Mouse (Mus musculus): ENCODE results near the gene Olfr93. TPM values are rescaled to one million over a fixed set of nuclear protein-coding genes. Genes with fewer than 3 reads are reported as not detected.
"Not testable (repeated sequence)": the region's sequence is repeated elsewhere in the genome, so short reads cannot be mapped to it uniquely, and the experiment has no call there.

The Olfr93 gene
- not detected in 2 replicates for polyA plus RNA-seq (2015; fragmentation: Nextera tagmentation; extraction: Ambion mirVana)

DNA sequence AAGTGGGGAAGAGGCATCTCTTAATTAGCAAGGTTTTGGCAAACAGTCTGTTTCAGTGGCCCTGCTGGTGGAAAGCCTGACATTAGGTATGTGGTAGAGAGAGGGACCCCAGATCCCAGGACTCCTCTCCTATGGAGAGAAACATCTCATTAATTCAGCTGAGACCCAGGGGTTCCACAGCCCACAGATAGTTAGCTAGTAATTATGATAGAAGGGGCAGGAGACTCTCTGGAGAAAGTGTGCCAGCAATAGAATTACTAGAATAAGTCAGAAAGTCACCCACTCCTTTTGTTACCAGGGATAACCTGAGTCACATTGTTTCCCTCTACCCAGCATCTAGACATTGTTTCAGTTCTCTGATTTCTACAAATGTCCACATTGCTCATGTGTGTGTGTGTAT is at the start of gene Olfr93:
Olfr93 (minus strand) TSS at position 101 of the 400 bp plus-strand sequence.
- no peak for ATAC-seq (ENCODE audit: insufficient read depth, low FRiP score, low read depth)
- H3K27me3 ChIP-seq (replicated peaks) = no peaks in the 10 kb centered on the region
- no peak within 1 kb of the TSS for H3K4me3 ChIP-seq (replicated peaks)
- H3K4me2 ChIP-seq = no peak within 1 kb of the TSS
- H3K36me3 ChIP-seq = no peaks in the 10 kb centered on the region
- no peaks in the 10 kb centered on the region for H3K4me1 ChIP-seq
- no peaks in the 10 kb centered on the region for H3K9me3 ChIP-seq
- H3K27ac ChIP-seq = no peak within 1 kb of the TSS
- no peak within 1 kb of the TSS for H3K9ac ChIP-seq

- no peak overlapping the region for H3K9ac ChIP-seq
- H3K4me2 ChIP-seq = no peak overlapping the region
- no peak for ATAC-seq (ENCODE audit: insufficient read depth, low FRiP score, low read depth)
- no peak overlapping the region for H3K4me3 ChIP-seq (replicated peaks)
- no peaks in the 10 kb centered on the region for H3K9me3 ChIP-seq
- no peaks in the 10 kb centered on the region for H3K36me3 ChIP-seq
- H3K4me1 ChIP-seq = no peaks in the 10 kb centered on the region
- WGBS = 25% methylated on average over 3 of the region's 3 CpGs
- H3K27ac ChIP-seq = no peak overlapping the region
- no peaks in the 10 kb centered on the region for H3K27me3 ChIP-seq (replicated peaks)
Measured at GRCm38 (mm10) chr17:37203917-37204236, 42.6 kb upstream of the Olfr93 start.

DNA sequence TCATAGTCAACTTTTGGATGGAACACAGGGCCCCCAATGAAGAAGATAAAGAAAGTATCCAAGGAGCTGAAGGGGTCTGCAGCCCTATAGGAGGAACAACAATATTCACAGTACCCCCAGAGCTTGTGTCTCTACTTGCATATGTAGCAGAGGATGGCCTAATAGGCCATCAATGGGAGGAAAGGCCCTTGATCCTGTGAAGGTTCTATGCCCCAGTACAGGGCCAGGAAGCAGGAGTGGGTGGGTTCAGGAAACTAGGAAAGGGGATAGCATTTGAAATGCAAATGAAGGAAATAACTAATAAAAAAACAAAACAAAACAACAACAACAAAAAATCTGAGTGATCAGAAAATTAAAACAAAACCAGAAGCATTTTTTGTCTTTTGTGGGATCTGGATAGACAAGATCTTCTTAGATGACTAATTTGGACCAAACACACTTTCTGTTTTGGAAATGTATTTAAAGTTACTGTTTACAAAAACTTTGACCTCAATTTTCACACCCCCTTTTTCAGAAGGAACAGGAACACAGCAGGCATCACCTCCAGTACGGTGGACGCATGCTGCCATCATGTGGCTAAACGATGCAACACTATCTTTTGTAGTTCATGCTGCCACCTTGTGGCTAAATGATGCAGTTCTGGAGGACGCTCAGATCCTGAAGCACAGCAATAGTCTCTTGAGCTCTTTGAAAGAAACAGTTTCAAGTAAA is 42.1 kb upstream of the Olfr93 start:
- H3K27me3 ChIP-seq (replicated peaks) = 0 out of 2 replicates have a peak, but pooled peaks cover 5% of the 10 kb centered on the region
- 1% methylated on average over 4 of the region's 4 CpGs for WGBS

GRCm38 (mm10) chr17:37200894-37201293 is 39.6 kb upstream of the Olfr93 start, which contains the start of gene Olfr94:
Gene Olfr94, minus strand, starts transcription at chr17:37200994.
- WGBS = 82% methylated on average over 2 of the region's 2 CpGs

More for the DNA sequence above, 42.1 kb upstream of the Olfr93 start:
- Histone ChIP-seq H3K9me3 (no peaks in the 10 kb centered on the region), H3K4me2 (no peak overlapping the region), H3K27ac (no peak overlapping the region), H3K9ac (no peak overlapping the region), H3K36me3 (no peaks in the 10 kb centered on the region), H3K4me3 (replicated peaks) (no peak overlapping the region), H3K4me1 (no peaks in the 10 kb centered on the region)
- ATAC-seq (ENCODE audit: insufficient read depth, low FRiP score, low read depth) = peak; percentile 50; the same call in 1 of the 2 replicates

GRCm38 (mm10) chr17:37196845-37197724 is 35.8 kb upstream of the Olfr93 start:
- Histone ChIP-seq H3K4me3 (replicated peaks) (peak overlapping the region; percentile 51), H3K27me3 (replicated peaks) (peaks cover 29% of the 10 kb centered on the region), H3K36me3 (no peaks in the 10 kb centered on the region), H3K4me1 (peaks cover 9% of the 10 kb centered on the region; the same call in 1 of the 2 replicates), H3K9me3 (no peaks in the 10 kb centered on the region), H3K27ac (no peak overlapping the region), H3K4me2 (peak overlapping the region; percentile 98), H3K9ac (no peak overlapping the region)
- ATAC-seq (ENCODE audit: insufficient read depth, low FRiP score, low read depth) = peak; percentile 65; the same call in 1 of the 2 replicates
- WGBS = under 1% methylated on average over 77 of the region's 77 CpGs

More at GRCm38 (mm10) chr17:37200894-37201293, 39.6 kb upstream of the Olfr93 start, which contains the start of gene Olfr94:
- Histone ChIP-seq H3K4me2 (no peak within 1 kb of the TSS), H3K4me1 (peaks cover 9% of the 10 kb centered on the region; the same call in 1 of the 2 replicates), H3K27me3 (replicated peaks) (peaks cover 29% of the 10 kb centered on the region), H3K9ac (no peak within 1 kb of the TSS), H3K27ac (no peak within 1 kb of the TSS), H3K36me3 (no peaks in the 10 kb centered on the region), H3K9me3 (no peaks in the 10 kb centered on the region), H3K4me3 (replicated peaks) (no peak within 1 kb of the TSS)
- ATAC-seq (ENCODE audit: insufficient read depth, low FRiP score, low read depth) = no peak

- peaks cover 9% of the 10 kb centered on the region; the same call in 1 of the 2 replicates for H3K4me1 ChIP-seq
- H3K4me3 ChIP-seq (replicated peaks) = no peak overlapping the region
- H3K9me3 ChIP-seq = no peaks in the 10 kb centered on the region
- H3K27ac ChIP-seq = no peak overlapping the region
- no peaks in the 10 kb centered on the region for H3K36me3 ChIP-seq
- H3K27me3 ChIP-seq (replicated peaks) = peaks cover 29% of the 10 kb centered on the region
- H3K4me2 ChIP-seq = no peak overlapping the region
- no peak for ATAC-seq (ENCODE audit: insufficient read depth, low FRiP score, low read depth)
- whole genome bisulfite sequencing = 74% methylated on average over 5 of the region's 5 CpGs
- H3K9ac ChIP-seq = no peak overlapping the region
Measured at GRCm38 (mm10) chr17:37194782-37195181, 33.5 kb upstream of the Olfr93 start.

GRCm38 (mm10) chr17:37193656-37194055 is 32.4 kb upstream of the Olfr93 start, which contains the start of gene Ubd:
Gene Ubd, plus strand, starts transcription at chr17:37193892.
- Histone ChIP-seq H3K36me3 (no peaks in the 10 kb centered on the region), H3K9ac (no peak within 1 kb of the TSS), H3K4me2 (no peak within 1 kb of the TSS), H3K9me3 (no peaks in the 10 kb centered on the region), H3K4me3 (replicated peaks) (no peak within 1 kb of the TSS), H3K27ac (no peak within 1 kb of the TSS), H3K27me3 (replicated peaks) (peaks cover 27% of the 10 kb centered on the region), H3K4me1 (peaks cover 9% of the 10 kb centered on the region; the same call in 1 of the 2 replicates)
- ATAC-seq (ENCODE audit: insufficient read depth, low FRiP score, low read depth) = no peak
- 83% methylated on average over 2 of the region's 2 CpGs for WGBS

DNA sequence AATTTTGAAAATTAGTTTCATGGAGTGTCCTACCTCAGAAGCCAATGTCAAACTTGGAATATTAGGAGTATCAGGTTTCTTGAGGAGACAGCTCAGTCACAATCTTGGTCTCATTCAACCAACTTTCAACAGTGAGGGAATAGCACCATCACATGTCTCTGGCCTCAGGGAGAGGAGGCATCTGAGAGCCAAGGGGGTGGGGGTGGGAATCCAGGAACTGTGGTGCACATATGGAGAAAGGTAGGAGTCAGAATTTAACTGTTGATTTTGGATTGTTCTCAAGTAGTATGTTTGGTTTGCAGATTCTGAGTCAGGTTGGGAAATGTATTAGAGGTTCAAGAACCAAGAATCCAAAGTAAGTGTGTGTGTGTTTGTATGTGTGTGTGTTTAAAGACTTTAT is 31.7 kb upstream of the Olfr93 start:
- Histone ChIP-seq H3K4me2 (no peak overlapping the region), H3K9ac (no peak overlapping the region), H3K4me3 (replicated peaks) (no peak overlapping the region), H3K27ac (no peak overlapping the region), H3K36me3 (no peaks in the 10 kb centered on the region), H3K27me3 (replicated peaks) (peaks cover 21% of the 10 kb centered on the region), H3K9me3 (no peaks in the 10 kb centered on the region), H3K4me1 (peaks cover 9% of the 10 kb centered on the region; the same call in 1 of the 2 replicates)
- no peak for ATAC-seq (ENCODE audit: insufficient read depth, low FRiP score, low read depth)

- Histone ChIP-seq H3K27ac (no peak overlapping the region), H3K4me2 (no peak overlapping the region), H3K9me3 (no peaks in the 10 kb centered on the region), H3K4me3 (replicated peaks) (no peak overlapping the region), H3K36me3 (no peaks in the 10 kb centered on the region), H3K9ac (no peak overlapping the region), H3K4me1 (no peaks in the 10 kb centered on the region), H3K27me3 (replicated peaks) (no peaks in the 10 kb centered on the region)
- ATAC-seq (ENCODE audit: insufficient read depth, low FRiP score, low read depth) = no peak
- 39% methylated on average over 2 of the region's 2 CpGs for WGBS
Measured at GRCm38 (mm10) chr17:37190711-37191110, 29.4 kb upstream of the Olfr93 start.

- Histone ChIP-seq H3K9ac (no peak overlapping the region), H3K27me3 (replicated peaks) (no peaks in the 10 kb centered on the region), H3K4me3 (replicated peaks) (no peak overlapping the region), H3K36me3 (no peaks in the 10 kb centered on the region), H3K27ac (no peak overlapping the region), H3K9me3 (no peaks in the 10 kb centered on the region), H3K4me2 (no peak overlapping the region), H3K4me1 (no peaks in the 10 kb centered on the region)
- no peak for ATAC-seq (ENCODE audit: insufficient read depth, low FRiP score, low read depth)
- WGBS = 33% methylated on average over 6 of the region's 6 CpGs
Measured at GRCm38 (mm10) chr17:37185474-37185873, 24.2 kb upstream of the Olfr93 start.

DNA sequence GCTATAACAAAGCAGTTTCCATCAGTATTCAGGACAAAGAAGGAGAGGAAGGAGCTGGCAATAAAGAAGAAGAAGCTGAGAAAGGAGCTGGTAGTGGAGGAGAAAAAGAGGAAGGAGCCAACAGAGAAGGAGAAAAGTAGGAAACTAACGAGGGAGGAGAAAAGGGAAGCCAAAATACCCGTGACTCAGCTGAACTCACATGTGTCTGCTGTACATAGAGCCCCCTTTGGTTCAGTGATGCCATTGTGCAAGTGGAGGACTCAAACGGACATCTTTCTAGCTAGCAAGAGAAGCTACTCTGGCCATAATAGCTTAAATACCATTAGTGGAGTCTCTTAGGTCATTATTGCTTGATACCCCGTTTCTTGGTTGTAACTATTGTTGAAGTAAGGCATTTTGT is 29.9 kb downstream of the Olfr93 start:
- not testable (repeated sequence) for H3K27me3 ChIP-seq (replicated peaks); H3K4me3 ChIP-seq (replicated peaks); H3K27ac ChIP-seq; H3K9ac ChIP-seq; H3K4me2 ChIP-seq; H3K9me3 ChIP-seq; ATAC-seq (ENCODE audit: insufficient read depth, low FRiP score, low read depth); H3K4me1 ChIP-seq; H3K36me3 ChIP-seq
- 65% methylated on average over 4 of the region's 4 CpGs for WGBS

GRCm38 (mm10) chr17:37119988-37120387 is 41.3 kb downstream of the Olfr93 start, which contains the start of gene Olfr92:
Gene Olfr92, minus strand, starts transcription at chr17:37120088.
- no peak for ATAC-seq (ENCODE audit: insufficient read depth, low FRiP score, low read depth)
- WGBS = 75% methylated on average over 2 of the region's 2 CpGs
- no peak within 1 kb of the TSS for H3K4me2 ChIP-seq
- H3K27me3 ChIP-seq (replicated peaks) = no peaks in the 10 kb centered on the region
- H3K36me3 ChIP-seq = no peaks in the 10 kb centered on the region
- H3K9me3 ChIP-seq = no peaks in the 10 kb centered on the region
- H3K4me1 ChIP-seq = no peaks in the 10 kb centered on the region
- no peak within 1 kb of the TSS for H3K4me3 ChIP-seq (replicated peaks)
- no peak within 1 kb of the TSS for H3K9ac ChIP-seq
- H3K27ac ChIP-seq = no peak within 1 kb of the TSS

Data from stomach, embryonic 15.5 days (tissue).